Mouse (Mus musculus): ENCODE measurements around the gene Zxdc. TPM values are rescaled to one million over a fixed set of nuclear protein-coding genes. Genes with fewer than 3 reads are reported as not detected.

Gene Zxdc
- polyA plus RNA-seq, 1 experiment = 15.2 TPM

GRCm38 (mm10) chr6:90377708-90378107, 8.4 kb downstream of the Zxdc start:
- DNase-seq (ENCODE audit: low read depth) = no peak

GRCm38 (mm10) chr6:90381465-90381864, 12.2 kb downstream of the Zxdc start:
- no peak for DNase-seq (ENCODE audit: low read depth)

GRCm38 (mm10) chr6:90390629-90391028, 21.3 kb downstream of the Zxdc start:
- DNase-seq (ENCODE audit: low read depth) = no peak

- DNase-seq (ENCODE audit: low read depth) = no peak
Measured at GRCm38 (mm10) chr6:90393948-90394347, 24.7 kb downstream of the Zxdc start.

GRCm38 (mm10) chr6:90395751-90396150, 26.5 kb downstream of the Zxdc start:
- DNase-seq (ENCODE audit: low read depth) = no peak

- no peak for DNase-seq (ENCODE audit: low read depth)
Measured at GRCm38 (mm10) chr6:90397291-90397690, 28.0 kb downstream of the Zxdc start.

GRCm38 (mm10) chr6:90408632-90409031, 39.3 kb downstream of the Zxdc start:
- DNase-seq (ENCODE audit: low read depth) = no peak

GRCm38 (mm10) chr6:90410972-90411371, 41.7 kb downstream of the Zxdc start:
- no peak for DNase-seq (ENCODE audit: low read depth)

GRCm38 (mm10) chr6:90411926-90412325, 42.6 kb downstream of the Zxdc start:
- DNase-seq (ENCODE audit: low read depth) = no peak

- no peak for DNase-seq (ENCODE audit: low read depth)
Measured at GRCm38 (mm10) chr6:90422565-90422964, 53.3 kb downstream of the Zxdc start.

- DNase-seq (ENCODE audit: low read depth) = no peak
Measured at GRCm38 (mm10) chr6:90425361-90425760, 56.1 kb downstream of the Zxdc start.

GRCm38 (mm10) chr6:90426003-90426402, 56.7 kb downstream of the Zxdc start:
- DNase-seq (ENCODE audit: low read depth) = no peak

GRCm38 (mm10) chr6:90428380-90428974, 59.2 kb downstream of the Zxdc start, which contains the start of gene Cfap100:
Gene Cfap100 (minus strand): TSS chr6:90428797.
- DNase-seq (ENCODE audit: low read depth) = no peak

GRCm38 (mm10) chr6:90429911-90430310, 60.6 kb downstream of the Zxdc start:
- no peak for DNase-seq (ENCODE audit: low read depth)

- DNase-seq (ENCODE audit: low read depth) = no peak
Measured at GRCm38 (mm10) chr6:90431487-90431886, 62.2 kb downstream of the Zxdc start.

- no peak for DNase-seq (ENCODE audit: low read depth)
Measured at GRCm38 (mm10) chr6:90434687-90435086, 65.4 kb downstream of the Zxdc start.

GRCm38 (mm10) chr6:90435195-90435618, 65.9 kb downstream of the Zxdc start:
- DNase-seq (ENCODE audit: low read depth) = no peak

GRCm38 (mm10) chr6:90436192-90436907, 67.1 kb downstream of the Zxdc start:
- DNase-seq (ENCODE audit: low read depth) = no peak

- no peak for DNase-seq (ENCODE audit: low read depth)
Measured at GRCm38 (mm10) chr6:90437041-90437440, 67.7 kb downstream of the Zxdc start.

GRCm38 (mm10) chr6:90446883-90447282, 77.6 kb downstream of the Zxdc start:
- DNase-seq (ENCODE audit: low read depth) = no peak

GRCm38 (mm10) chr6:90450179-90450578, 80.9 kb downstream of the Zxdc start:
- no peak for DNase-seq (ENCODE audit: low read depth)

GRCm38 (mm10) chr6:90450697-90451096, 81.4 kb downstream of the Zxdc start:
- no peak for DNase-seq (ENCODE audit: low read depth)

GRCm38 (mm10) chr6:90451512-90451911, 82.2 kb downstream of the Zxdc start:
- DNase-seq (ENCODE audit: low read depth) = no peak
